Mouse (Mus musculus) neural tube, embryonic 14.5 days (tissue): ENCODE results near the gene Trim66. TPM values are rescaled to one million over a fixed set of nuclear protein-coding genes. Genes with fewer than 3 reads are reported as not detected.

ENCODE experiments used
- ATAC-seq: fragments of 200-750 bp; cut with Nextera tagmentation; 2 replicates; pipeline ENCODE4 v1.8.0; 2017; ENCODE audit warnings: low read depth, mild to moderate bottlenecking, moderate TSS enrichment, moderate library complexity
- H3K27ac ChIP-seq: fragments of 300-500 bp; sonication (generic); 2 replicates; pipeline ENCODE4 v1.5.1; 2014; ENCODE audit warnings: low read depth, mild to moderate bottlenecking, control low read depth, low read length, moderate library complexity, mixed read lengths
- H3K27me3 ChIP-seq: fragments of 300-500 bp; sonication (generic); 2 replicates; pipeline ENCODE4 v1.6.1; 2014; ENCODE audit warnings: low read length; ENCODE audit not compliant: control insufficient read depth, insufficient read depth
- H3K36me3 ChIP-seq: fragments of 300-500 bp; sonication (generic); 2 replicates; pipeline ENCODE4 v1.6.1; 2014; ENCODE audit warnings: low read length, mixed read lengths; ENCODE audit not compliant: control insufficient read depth, insufficient read depth
- H3K4me1 ChIP-seq: fragments of 300-500 bp; sonication (generic); 2 replicates; pipeline ENCODE4 v1.6.1; 2014; ENCODE audit warnings: low read length; ENCODE audit not compliant: control insufficient read depth, insufficient read depth
- H3K4me2 ChIP-seq: fragments of 300-500 bp; sonication (generic); 2 replicates; pipeline ENCODE4 v1.6.1; 2014; ENCODE audit warnings: mild to moderate bottlenecking, low read depth, low read length, control low read depth
- H3K4me3 ChIP-seq: fragments of 300-500 bp; sonication (generic); 2 replicates; pipeline ENCODE4 v1.5.1; 2014; ENCODE audit warnings: low read depth, low read length, control low read depth, mixed read lengths
- H3K9ac ChIP-seq: fragments of 300-500 bp; sonication (generic); replicated peaks from 2 replicates; pipeline ENCODE4 v1.6.1; 2014; ENCODE audit warnings: low read depth, mild to moderate bottlenecking, control low read depth, low read length, mixed read lengths
- H3K9me3 ChIP-seq: fragments of 300-500 bp; sonication (generic); 2 replicates; pipeline ENCODE4 v1.6.1; 2016; ENCODE audit warnings: low read length; ENCODE audit not compliant: control insufficient read depth
- WGBS: fragments of 180-500 bp; shearing (Covaris S2); extraction: QIAGEN DNeasy Blood & Tissue Kit; methylation state at CpG from one replicate; pipeline ENCODE4 v1.1.7; 2014; 5-methylcytosine and 5-hydroxymethylcytosine counted together
- microRNA-seq: library from miRNA; unstranded; fragments of <30 nt; microRNA quantifications from one replicate; pipeline ENCODE4, GENCODE M21; 2016
- polyA plus RNA-seq: library from polyadenylated mRNA; unstranded; fragments of >200 nt; fragmentation: Nextera tagmentation; extraction: Ambion mirVana; gene quantifications from 2 replicates; pipeline ENCODE4 v1.2.1, GENCODE M21; 2014

Gene Trim66
- polyA plus RNA-seq, 1 experiment from 2014 or later, result 0.60 TPM

DNA sequence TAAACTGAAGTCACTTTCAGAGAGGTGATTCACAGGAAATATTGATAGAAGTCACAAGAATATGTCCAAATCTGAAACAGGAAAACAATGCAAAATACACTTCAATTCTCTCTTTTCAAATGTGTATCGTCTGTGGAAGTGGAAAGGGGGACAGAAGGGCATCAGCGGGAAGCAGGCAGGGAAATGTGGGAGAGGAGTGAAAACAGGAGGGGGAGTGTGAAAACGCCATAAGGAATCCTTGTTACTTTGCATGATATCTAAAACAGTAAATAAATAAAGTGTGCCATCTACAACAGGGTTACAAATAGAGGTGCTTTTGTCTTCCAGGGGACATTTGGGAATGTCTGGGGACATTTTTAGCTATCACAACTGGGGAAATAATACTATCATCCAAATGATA, 108.6 kb downstream of the Trim66 start:
- no peak overlapping the region for H3K4me2 ChIP-seq
- H3K27me3 ChIP-seq, result no peaks in the 10 kb centered on the region
- no peak overlapping the region for H3K4me3 ChIP-seq
- WGBS, result 70% methylated on average over 3 of the region's 3 CpGs
- no peak overlapping the region for H3K9ac ChIP-seq
- ATAC-seq, result no peak
- no peak overlapping the region for H3K27ac ChIP-seq
- no peaks in the 10 kb centered on the region for H3K36me3 ChIP-seq
- no peaks in the 10 kb centered on the region for H3K4me1 ChIP-seq
- H3K9me3 ChIP-seq, result no peaks in the 10 kb centered on the region

Small RNA genes within 50 kb of the gene (microRNA-seq; reads per million reads assigned to microRNA genes)
- not detected for gene Gm47284

Other genes with a start within 250 kb of the Trim66 start
- gene Stk33, start 69.1 kb downstream of the Trim66 start, polyA plus RNA-seq, result 3.7 and 4.3 TPM in 2 replicates
- 82.0 and 85.8 TPM in 2 replicates for gene Rpl27a, start 11.0 kb upstream of the Trim66 start, polyA plus RNA-seq
- gene St5, start 195.5 kb upstream of the Trim66 start, polyA plus RNA-seq, result 18.7 and 27.2 TPM in 2 replicates
- gene Akip1, start 195.6 kb upstream of the Trim66 start, polyA plus RNA-seq, result 12.4 and 12.9 TPM in 2 replicates
- gene BC051019, start 215.7 kb upstream of the Trim66 start, polyA plus RNA-seq, result not detected in 2 replicates
- gene Ascl3, start 223.6 kb upstream of the Trim66 start, polyA plus RNA-seq, result 0.42 TPM in 1 of 2 replicates, not detected in the other
- gene Tmem9b, start 244.7 kb upstream of the Trim66 start, polyA plus RNA-seq, result 147 and 168 TPM in 2 replicates